Mouse (Mus musculus) lung, adult 2 months (tissue): ENCODE results near the gene Jund.

ENCODE experiments used
- CTCF ChIP-seq: fragments of 200-500 bp; IDR thresholded peaks from 2 replicates; pipeline ENCODE4 v1.5.1; 2011; ENCODE audit warnings: mild to moderate bottlenecking, low read length, control low read depth; ENCODE audit not compliant: insufficient read depth
- POLR2A ChIP-seq: fragments of 200-500 bp; IDR thresholded peaks from 2 replicates; pipeline ENCODE4 v1.6.1; 2011; ENCODE audit warnings: low read depth, mild to moderate bottlenecking, control low read depth, low read length, borderline replicate concordance; ENCODE audit errors: extremely low read depth

DNA sequence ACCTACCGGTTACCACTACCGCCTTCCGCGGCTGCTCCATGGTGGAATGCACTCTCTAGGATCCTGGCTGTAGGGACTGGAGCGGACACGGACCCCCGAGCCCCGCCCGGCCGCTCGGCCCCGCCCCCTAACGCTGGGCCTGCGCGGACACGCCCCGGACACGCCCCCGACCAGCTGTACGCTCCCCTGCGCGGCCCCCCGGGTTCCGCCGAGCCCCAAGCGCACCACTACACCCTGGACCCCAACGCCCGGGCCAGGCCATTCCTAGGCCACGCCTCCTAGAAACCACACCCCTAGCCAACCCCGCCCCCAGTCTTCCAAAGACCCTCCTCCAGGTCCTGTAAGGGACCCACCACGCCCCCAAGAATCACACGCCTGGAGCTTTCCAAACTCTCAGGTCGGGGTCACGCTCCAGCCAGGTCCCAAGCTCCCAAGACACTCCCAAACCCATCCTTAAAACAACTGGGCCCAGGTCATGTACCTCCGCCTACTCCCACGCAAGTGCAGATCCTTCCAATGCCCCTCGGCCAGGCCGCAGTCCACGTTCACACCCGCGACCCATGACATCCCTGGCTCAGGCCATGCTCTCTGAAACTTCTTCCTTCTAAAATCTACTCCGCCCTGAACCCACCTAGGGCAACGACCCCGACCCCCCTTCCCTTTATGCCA lies 39.0 kb upstream of the Jund start:
- TF ChIP-seq CTCF, result no peak
- TF ChIP-seq POLR2A, result peak; percentile 81; the same call in 1 of the 2 replicates
